Mouse (Mus musculus) limb, embryonic 13.5 days (tissue): ENCODE data around the gene Spag7. TPM values are rescaled to one million over a fixed set of nuclear protein-coding genes. Genes with fewer than 3 reads are reported as not detected.

Experiments used
- ATAC-seq: fragments of 200-750 bp; cut with Nextera tagmentation; 2 replicates; pipeline ENCODE4 v1.8.0; 2017; ENCODE audit warnings: low read depth, moderate number of reproducible peaks, moderate TSS enrichment; ENCODE audit not compliant: low FRiP score
- H3K27ac ChIP-seq: fragments of 300-500 bp; sonication (generic); 2 replicates; pipeline ENCODE4 v1.5.1; 2015; ENCODE audit warnings: inconsistent platforms, mild to moderate bottlenecking, moderate library complexity
- H3K27me3 ChIP-seq: fragments of 300-500 bp; sonication (generic); 2 replicates; pipeline ENCODE4 v1.6.1; 2015; ENCODE audit warnings: mild to moderate bottlenecking, inconsistent platforms
- H3K36me3 ChIP-seq: fragments of 300-500 bp; sonication (generic); 2 replicates; pipeline ENCODE4 v1.6.1; 2015; ENCODE audit warnings: inconsistent platforms, mild to moderate bottlenecking, moderate library complexity
- H3K4me1 ChIP-seq: fragments of 300-500 bp; sonication (generic); 2 replicates; pipeline ENCODE4 v1.6.1; 2015; ENCODE audit warnings: inconsistent platforms
- H3K4me2 ChIP-seq: fragments of 300-500 bp; sonication (generic); replicated peaks from 2 replicates; pipeline ENCODE4 v1.6.1; 2015; ENCODE audit warnings: inconsistent platforms, mild to moderate bottlenecking, moderate library complexity
- H3K4me3 ChIP-seq: fragments of 300-500 bp; sonication (generic); 2 replicates; pipeline ENCODE4 v1.5.1; 2015; ENCODE audit warnings: moderate library complexity, mild to moderate bottlenecking, inconsistent platforms
- H3K9ac ChIP-seq: fragments of 300-500 bp; sonication (generic); 2 replicates; pipeline ENCODE4 v1.6.1; 2015; ENCODE audit warnings: mild to moderate bottlenecking, inconsistent platforms
- H3K9me3 ChIP-seq: fragments of 300-500 bp; sonication (generic); 2 replicates; pipeline ENCODE4 v1.6.1; 2016; ENCODE audit warnings: inconsistent platforms
- WGBS: fragments of 180-500 bp; shearing (Covaris S2); methylation state at CpG from one replicate; pipeline ENCODE4 v1.1.7; 2015; 5-methylcytosine and 5-hydroxymethylcytosine counted together
- polyA plus RNA-seq: library from polyadenylated mRNA; unstranded; fragments of >200 nt; fragmentation: Nextera tagmentation; extraction: Ambion mirVana; gene quantifications from 2 replicates; pipeline ENCODE4 v1.2.1, GENCODE M21; 2015

Spag7 gene
- polyA plus RNA-seq, 1 experiment from 2014 or later, result 159 TPM

DNA sequence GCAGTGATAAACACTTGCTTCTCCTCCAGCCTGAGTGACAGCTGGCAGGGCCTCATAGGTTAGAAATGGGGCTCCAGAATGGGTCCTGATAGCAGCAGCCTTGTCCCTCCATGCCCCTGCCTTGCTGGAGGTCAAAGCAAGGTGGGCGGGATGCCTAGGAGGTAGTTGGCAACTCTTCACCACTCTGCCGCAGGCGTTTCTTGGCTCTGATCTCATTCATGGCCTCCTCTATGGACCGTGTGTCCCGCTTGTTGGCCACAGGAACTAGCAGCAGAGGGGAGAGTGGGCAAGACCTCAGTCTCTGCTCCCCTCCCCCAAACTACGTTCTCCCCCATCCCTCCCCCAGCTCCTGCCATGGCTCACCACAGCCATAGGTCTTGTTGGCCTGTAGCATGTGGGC lies 5.3 kb downstream of the Spag7 start:
- 91% methylated on average over 6 of the region's 6 CpGs for WGBS
- peaks cover 68% of the 10 kb centered on the region for H3K36me3 ChIP-seq

DNA sequence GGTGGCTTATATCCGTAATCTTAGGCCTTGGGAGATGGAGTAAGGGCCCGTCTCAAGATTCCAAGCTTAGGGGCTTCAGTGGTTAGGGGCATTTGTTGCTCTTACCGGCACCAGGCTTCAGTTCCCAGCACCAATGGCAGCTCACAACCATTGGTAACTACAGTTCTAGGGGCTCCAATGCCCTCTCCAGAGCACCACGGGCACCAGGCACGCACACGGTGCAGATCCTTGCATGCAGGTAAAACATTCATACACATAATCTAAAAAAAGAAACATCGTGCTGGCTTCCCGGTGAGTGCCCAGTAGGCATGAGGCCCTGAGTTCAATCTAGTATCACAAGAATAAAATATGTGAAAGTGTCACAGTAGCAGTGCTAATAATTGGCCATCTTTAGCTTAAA lies 6.1 kb downstream of the Spag7 start:
- no peak overlapping the region for H3K9ac ChIP-seq
- H3K9me3 ChIP-seq, result no peaks in the 10 kb centered on the region
- H3K27ac ChIP-seq, result no peak overlapping the region
- H3K4me3 ChIP-seq, result no peak overlapping the region
- ATAC-seq, result no peak
- H3K4me1 ChIP-seq, result peaks cover 23% of the 10 kb centered on the region
- H3K4me2 ChIP-seq, result no peak overlapping the region
- H3K36me3 ChIP-seq, result peaks cover 68% of the 10 kb centered on the region
- H3K27me3 ChIP-seq, result no peaks in the 10 kb centered on the region
- 94% methylated on average over 8 of the region's 8 CpGs for WGBS

More for the DNA sequence above, 5.3 kb downstream of the Spag7 start:
- ATAC-seq, result no peak
- Histone ChIP-seq H3K4me2 (no peak overlapping the region), H3K27me3 (no peaks in the 10 kb centered on the region), H3K4me3 (no peak overlapping the region), H3K4me1 (peaks cover 14% of the 10 kb centered on the region), H3K9me3 (no peaks in the 10 kb centered on the region), H3K9ac (no peak overlapping the region), H3K27ac (no peak overlapping the region)

DNA sequence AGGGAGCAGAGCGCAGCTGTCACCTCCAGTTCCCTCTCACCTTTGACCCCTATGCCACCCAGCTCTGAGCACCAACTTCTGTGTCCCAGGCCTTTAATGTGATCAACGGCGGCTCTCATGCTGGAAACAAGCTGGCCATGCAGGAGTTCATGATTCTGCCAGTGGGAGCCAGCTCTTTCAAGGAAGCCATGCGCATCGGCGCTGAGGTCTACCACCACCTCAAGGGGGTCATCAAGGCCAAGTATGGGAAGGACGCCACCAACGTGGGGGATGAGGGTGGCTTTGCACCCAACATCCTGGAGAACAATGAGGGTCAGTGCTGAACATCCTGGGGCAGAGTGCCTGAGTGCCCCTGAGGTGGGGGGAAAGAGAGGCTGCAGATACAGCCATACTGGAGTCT lies 8.6 kb downstream of the Spag7 start:
- 91% methylated on average over 8 of the region's 8 CpGs for WGBS

DNA sequence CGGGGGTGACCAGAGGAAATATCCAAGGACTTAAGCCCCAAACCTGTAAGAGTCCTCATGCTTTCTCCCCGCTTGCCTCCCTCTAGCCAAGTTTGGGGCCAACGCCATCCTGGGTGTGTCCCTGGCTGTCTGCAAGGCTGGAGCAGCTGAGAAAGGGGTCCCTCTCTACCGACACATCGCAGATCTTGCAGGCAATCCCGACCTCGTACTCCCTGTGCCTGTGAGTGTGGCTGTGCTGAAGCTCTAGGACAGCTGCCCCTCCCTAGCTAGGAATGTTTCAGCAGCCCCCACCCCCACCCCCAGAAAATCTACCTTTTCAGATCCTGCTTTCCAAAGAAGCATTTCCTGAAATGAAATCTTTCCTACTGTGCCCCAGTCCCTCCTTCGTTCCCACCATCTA lies 10.3 kb downstream of the Spag7 start:
- no peak for ATAC-seq
- Histone ChIP-seq H3K9me3 (no peaks in the 10 kb centered on the region), H3K4me3 (no peak overlapping the region), H3K9ac (peak overlapping the region; percentile 43; the same call in 1 of the 2 replicates), H3K27me3 (no peaks in the 10 kb centered on the region), H3K36me3 (peaks cover 36% of the 10 kb centered on the region), H3K27ac (no peak overlapping the region), H3K4me1 (peaks cover 34% of the 10 kb centered on the region), H3K4me2 (peak overlapping the region; percentile 97; the same call in 1 of the 2 replicates)
- WGBS, result 63% methylated on average over 8 of the region's 8 CpGs

More for the DNA sequence above, 8.6 kb downstream of the Spag7 start:
- H3K4me3 ChIP-seq, result no peak overlapping the region
- no peak overlapping the region for H3K27ac ChIP-seq
- no peak for ATAC-seq
- no peak overlapping the region for H3K9ac ChIP-seq
- no peaks in the 10 kb centered on the region for H3K9me3 ChIP-seq
- no peaks in the 10 kb centered on the region for H3K27me3 ChIP-seq
- no peak overlapping the region for H3K4me2 ChIP-seq
- H3K36me3 ChIP-seq, result peaks cover 52% of the 10 kb centered on the region
- H3K4me1 ChIP-seq, result peaks cover 34% of the 10 kb centered on the region

DNA sequence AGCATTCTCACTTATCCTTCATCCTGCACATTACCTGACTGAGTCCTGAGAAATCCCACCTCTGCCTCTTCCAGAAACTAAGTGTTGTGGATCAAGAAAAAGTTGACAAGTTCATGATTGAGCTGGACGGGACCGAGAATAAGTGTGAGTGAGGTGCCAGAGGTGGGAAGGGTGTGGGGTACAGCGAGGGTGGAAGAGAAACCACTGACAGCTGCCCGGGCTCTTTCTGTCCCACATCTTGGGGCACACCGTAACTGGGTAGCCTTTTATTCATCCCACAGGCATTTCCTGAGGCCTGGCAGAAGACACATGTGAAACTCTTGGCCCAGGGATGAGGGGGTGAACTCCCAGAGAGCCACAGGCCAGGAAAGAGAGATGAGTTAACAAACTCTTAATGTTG lies 10.7 kb downstream of the Spag7 start:
- H3K27me3 ChIP-seq, result no peaks in the 10 kb centered on the region
- H3K4me3 ChIP-seq, result 0 out of 2 replicates have a peak overlapping the region, but pooled peaks have one; percentile 2
- H3K36me3 ChIP-seq, result peaks cover 32% of the 10 kb centered on the region
- peak overlapping the region; percentile 97; the same call in 1 of the 2 replicates for H3K4me2 ChIP-seq
- H3K27ac ChIP-seq, result no peak overlapping the region
- ATAC-seq, result no peak
- H3K9me3 ChIP-seq, result no peaks in the 10 kb centered on the region
- H3K9ac ChIP-seq, result peak overlapping the region; percentile 53
- WGBS, result 69% methylated on average over 5 of the region's 5 CpGs
- peaks cover 34% of the 10 kb centered on the region for H3K4me1 ChIP-seq

DNA sequence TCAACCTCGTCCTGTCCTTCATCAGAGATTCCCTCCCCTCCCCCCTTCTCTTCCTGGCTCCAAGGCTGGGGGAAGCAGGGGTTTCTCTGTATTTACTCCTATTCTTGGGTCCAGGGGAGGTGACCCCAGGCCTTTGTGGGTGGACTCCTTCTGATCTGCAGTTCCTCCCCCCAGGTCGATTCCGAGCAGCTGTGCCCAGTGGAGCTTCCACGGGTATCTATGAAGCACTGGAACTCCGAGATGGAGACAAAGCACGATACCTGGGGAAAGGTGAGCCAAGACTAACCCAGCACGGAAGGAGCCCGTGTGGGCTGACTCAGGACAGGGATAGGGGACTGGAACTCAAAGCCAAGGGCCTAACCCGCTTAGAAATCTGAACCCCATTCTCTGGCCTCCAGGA lies 11.2 kb downstream of the Spag7 start:
- 61% methylated on average over 9 of the region's 9 CpGs for WGBS
- ATAC-seq, result no peak
- no peaks in the 10 kb centered on the region for H3K9me3 ChIP-seq
- H3K4me1 ChIP-seq, result peaks cover 35% of the 10 kb centered on the region
- H3K4me2 ChIP-seq, result peak overlapping the region; percentile 97
- H3K27ac ChIP-seq, result peak overlapping the region; percentile 98; the same call in 1 of the 2 replicates
- peak overlapping the region; percentile 53 for H3K9ac ChIP-seq
- H3K27me3 ChIP-seq, result no peaks in the 10 kb centered on the region
- peaks cover 28% of the 10 kb centered on the region for H3K36me3 ChIP-seq
- 0 out of 2 replicates have a peak overlapping the region, but pooled peaks have one; percentile 2 for H3K4me3 ChIP-seq

DNA sequence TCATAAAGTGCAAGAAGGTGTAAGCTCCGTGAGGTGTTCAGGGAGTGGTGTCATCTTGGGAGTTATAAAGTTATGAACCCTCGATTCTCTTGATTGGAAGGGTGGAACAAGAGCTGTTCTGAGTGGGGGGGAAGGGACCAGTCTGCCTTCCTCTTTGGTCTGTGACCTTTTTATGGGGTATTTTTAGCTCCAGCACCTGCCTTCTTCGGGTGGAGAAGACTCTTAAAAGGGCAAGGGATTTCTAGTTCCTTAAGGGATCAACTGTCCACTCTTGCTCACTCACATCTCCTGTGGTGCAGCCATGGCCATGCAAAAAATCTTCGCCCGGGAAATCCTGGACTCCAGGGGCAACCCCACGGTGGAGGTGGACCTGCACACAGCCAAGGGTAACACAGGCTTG lies 11.6 kb downstream of the Spag7 start:
- Histone ChIP-seq H3K27ac (peak overlapping the region; percentile 98), H3K9ac (peak overlapping the region; percentile 53; the same call in 1 of the 2 replicates), H3K4me1 (peaks cover 39% of the 10 kb centered on the region), H3K27me3 (no peaks in the 10 kb centered on the region), H3K36me3 (peaks cover 28% of the 10 kb centered on the region), H3K4me3 (peak overlapping the region; percentile 100; the same call in 1 of the 2 replicates), H3K4me2 (peak overlapping the region; percentile 97), H3K9me3 (no peaks in the 10 kb centered on the region)
- WGBS, result 41% methylated on average over 6 of the region's 6 CpGs
- no peak for ATAC-seq

DNA sequence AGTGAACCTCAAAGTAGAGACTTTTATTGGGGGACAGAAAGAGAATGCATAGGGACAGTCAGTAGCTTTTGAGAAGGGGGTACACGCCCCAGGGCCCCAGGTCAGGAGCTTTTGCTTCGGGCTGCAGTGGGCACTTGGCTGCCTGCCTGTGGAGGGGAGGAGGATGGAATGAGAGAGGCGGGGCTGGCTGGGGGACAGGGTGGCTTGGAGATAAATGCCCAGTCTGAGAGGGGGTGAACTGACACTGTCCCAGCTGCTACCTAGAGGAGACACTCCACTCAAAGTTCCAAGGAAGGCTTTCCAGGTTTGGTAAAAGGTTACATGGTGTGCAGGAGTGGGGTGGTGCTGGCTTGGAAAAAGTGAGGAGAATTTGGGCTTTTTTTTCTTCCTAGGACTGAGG lies 12.3 kb downstream of the Spag7 start, which contains the start of gene Eno3:
Gene Eno3 (plus strand): TSS at position 239 of the 400 bp plus-strand sequence.
- ATAC-seq, result no peak
- no peaks in the 10 kb centered on the region for H3K9me3 ChIP-seq
- no peaks in the 10 kb centered on the region for H3K27me3 ChIP-seq
- peaks cover 45% of the 10 kb centered on the region for H3K4me1 ChIP-seq
- peaks cover 28% of the 10 kb centered on the region for H3K36me3 ChIP-seq
- H3K27ac ChIP-seq, result peak within 1 kb of the TSS; percentile 98
- 4% methylated on average over 3 of the region's 3 CpGs for WGBS
- peak within 1 kb of the TSS; percentile 97 for H3K4me2 ChIP-seq
- H3K4me3 ChIP-seq, result peak within 1 kb of the TSS; percentile 100
- peak within 1 kb of the TSS; percentile 99 for H3K9ac ChIP-seq

DNA sequence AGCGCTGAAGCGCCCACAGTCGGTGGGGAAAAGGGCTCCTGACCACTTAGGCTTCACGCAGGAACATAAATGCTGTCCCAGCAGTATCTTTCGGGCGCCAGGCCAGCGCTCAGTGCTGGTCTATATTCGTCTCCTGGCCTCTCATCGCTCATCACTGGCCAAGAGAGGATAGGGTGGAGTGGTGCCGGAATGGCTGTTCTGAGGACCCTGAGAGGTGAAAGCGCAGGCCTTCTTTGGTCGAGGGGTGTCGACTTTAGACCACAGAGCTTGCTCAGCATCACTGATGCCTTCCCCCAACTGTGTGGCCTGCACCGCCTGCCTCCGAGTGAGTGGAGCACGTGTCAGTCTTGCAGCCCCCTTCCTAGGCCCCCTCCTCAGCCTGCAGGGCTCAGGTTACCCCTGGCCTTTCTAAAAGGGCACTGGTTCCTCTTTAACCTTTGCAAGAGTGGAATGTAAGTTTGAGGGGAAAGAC lies 12.7 kb downstream of the Spag7 start:
- ATAC-seq, result peak; percentile 48
- H3K9me3 ChIP-seq, result no peaks in the 10 kb centered on the region
- peak overlapping the region; percentile 98 for H3K27ac ChIP-seq
- H3K36me3 ChIP-seq, result peaks cover 28% of the 10 kb centered on the region
- 4% methylated on average over 16 of the region's 16 CpGs for WGBS
- H3K9ac ChIP-seq, result peak overlapping the region; percentile 99
- H3K27me3 ChIP-seq, result no peaks in the 10 kb centered on the region
- H3K4me1 ChIP-seq, result peaks cover 49% of the 10 kb centered on the region
- H3K4me3 ChIP-seq, result peak overlapping the region; percentile 100
- H3K4me2 ChIP-seq, result peak overlapping the region; percentile 97

DNA sequence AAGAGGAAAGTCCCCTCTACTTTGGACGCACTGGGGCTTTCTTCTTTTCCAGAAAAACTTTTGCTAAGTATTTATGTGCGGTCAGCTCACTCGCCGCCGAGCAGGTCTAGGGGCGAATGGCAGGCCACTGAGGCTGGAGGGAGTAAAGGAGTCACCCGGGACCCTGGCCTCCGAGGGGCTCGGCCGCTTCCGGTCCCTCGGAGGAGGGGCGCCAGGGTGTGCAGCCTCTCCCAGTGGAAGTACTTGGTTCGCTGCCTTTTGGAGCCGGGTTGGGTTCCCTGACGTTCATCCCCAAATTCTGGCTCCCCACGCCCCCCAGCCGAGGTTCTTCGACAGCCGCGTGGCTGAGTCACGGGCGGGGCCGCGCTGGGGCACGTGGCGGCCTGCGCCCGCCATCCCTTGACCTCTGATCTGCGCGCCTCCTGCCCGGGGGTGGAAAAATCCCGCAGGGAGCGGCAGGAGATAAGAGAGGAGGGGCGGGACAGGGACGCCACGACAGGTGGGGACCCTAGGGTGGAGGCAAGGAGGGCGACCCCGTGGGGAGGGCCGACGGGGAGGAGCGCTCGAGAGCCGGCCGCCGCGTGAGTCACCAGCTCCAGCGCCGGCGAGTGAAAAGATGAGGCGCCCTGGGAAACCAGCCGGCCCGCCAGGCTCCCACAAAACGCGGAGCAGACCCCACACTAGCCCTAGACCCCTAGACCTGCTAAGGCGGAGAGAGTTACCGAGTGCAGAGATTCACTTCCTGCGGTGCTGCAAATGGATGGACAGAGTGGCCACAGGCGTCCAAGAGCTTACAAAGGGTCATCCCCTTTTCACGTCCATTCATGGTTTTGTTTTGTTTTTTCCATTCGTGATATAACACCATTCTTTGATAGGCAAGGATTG lies 13.4 kb downstream of the Spag7 start:
- peaks cover 56% of the 10 kb centered on the region for H3K4me1 ChIP-seq

DNA sequence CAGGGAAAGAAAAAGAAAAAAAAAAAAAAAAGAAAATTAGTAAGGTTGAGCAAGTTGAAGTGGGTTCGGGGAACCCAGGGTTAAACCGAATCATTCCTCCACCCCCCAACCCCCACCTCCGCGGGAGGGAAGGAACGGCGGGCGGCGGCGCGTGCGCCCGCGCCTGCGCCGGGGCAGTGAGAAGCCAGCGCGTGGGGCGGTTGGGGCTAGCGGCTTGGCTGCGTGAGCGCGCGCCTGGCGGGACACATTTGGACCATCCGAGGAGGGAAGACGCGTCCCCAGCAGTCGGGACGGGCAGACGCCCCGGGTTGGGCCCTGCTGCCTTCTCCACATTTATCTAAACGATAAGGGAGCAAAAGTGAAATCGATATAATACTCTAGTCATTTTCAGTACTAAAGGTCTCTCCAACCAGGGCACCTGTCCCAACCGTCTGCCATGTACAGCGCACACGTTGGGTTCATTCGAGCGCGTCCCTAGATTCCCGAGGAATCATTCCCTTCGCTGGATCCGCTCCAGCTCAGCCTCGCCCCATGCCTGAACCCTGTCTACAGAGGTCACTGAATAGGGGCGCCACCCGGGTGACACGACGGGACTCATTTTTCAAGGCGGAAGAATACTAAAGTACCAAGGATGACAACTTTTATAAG lies 14.2 kb downstream of the Spag7 start:
- H3K4me3 ChIP-seq, result peak overlapping the region; percentile 100
- ATAC-seq, result peak; percentile 51
- peak overlapping the region; percentile 97 for H3K4me2 ChIP-seq
- H3K9ac ChIP-seq, result peak overlapping the region; percentile 99
- H3K36me3 ChIP-seq, result peaks cover 31% of the 10 kb centered on the region
- H3K9me3 ChIP-seq, result no peaks in the 10 kb centered on the region
- WGBS, result under 1% methylated on average over 34 of the region's 48 CpGs
- peak overlapping the region; percentile 98 for H3K27ac ChIP-seq
- peaks cover 61% of the 10 kb centered on the region for H3K4me1 ChIP-seq
- H3K27me3 ChIP-seq, result no peaks in the 10 kb centered on the region

More for the DNA sequence above, 13.4 kb downstream of the Spag7 start:
- Histone ChIP-seq H3K9me3 (no peaks in the 10 kb centered on the region), H3K36me3 (peaks cover 28% of the 10 kb centered on the region), H3K4me3 (peak overlapping the region; percentile 100), H3K9ac (peak overlapping the region; percentile 99), H3K4me2 (peak overlapping the region; percentile 97), H3K27me3 (no peaks in the 10 kb centered on the region), H3K27ac (peak overlapping the region; percentile 98)
- 0 out of 2 replicates have a peak, but pooled peaks have one; percentile 11 for ATAC-seq
- WGBS, result under 1% methylated on average over 61 of the region's 61 CpGs
